Comparison of ENCODE assay signal across 8 mouse cellular contexts in the genomic region with DNA sequence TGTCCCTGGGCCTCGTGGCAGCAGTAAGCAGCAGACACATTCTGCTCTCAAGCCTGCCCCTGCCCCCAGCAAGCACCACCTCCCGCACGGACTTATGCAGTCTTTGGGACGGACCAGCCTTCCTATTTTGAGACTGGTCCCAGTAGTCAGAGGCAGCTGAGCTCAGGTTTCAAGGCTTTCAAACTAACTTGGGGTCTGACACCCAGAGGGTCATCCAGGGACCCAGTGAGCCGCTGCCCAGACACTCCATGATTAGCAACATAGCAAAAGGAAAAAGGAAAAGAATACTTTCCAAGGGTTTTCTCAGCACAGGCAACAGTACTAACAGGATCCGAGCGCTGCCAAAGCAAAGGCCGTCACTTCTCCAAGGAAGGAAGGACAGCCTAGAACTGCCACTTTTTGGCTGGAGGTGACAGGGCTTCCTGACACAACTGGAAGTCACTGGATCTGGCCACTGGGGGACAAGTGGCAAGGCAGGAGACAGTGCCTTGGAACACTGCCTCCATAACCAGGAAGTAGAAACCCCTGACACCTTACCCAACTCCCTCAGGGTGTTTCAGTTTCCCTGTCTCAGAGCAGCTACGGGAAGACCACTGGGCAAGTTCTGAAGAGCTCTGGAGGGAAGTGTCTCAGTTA. TPM values are rescaled to one million over a fixed set of nuclear protein-coding genes. Genes with fewer than 3 reads are reported as not detected.
A peak's percentile ranks its signal among the peaks of the same experiment; 100 is the strongest.
DNase-seq lines count a peak whose midpoint lies in the region; ATAC-seq and TF ChIP-seq lines count a peak whose summit lies in the region.

No protein-coding gene starts in this region.

- no peaks in the 10 kb centered on the region for H3K9me3 ChIP-seq in embryonic facial prominence, embryonic 13.5 days
- no peaks in the 10 kb centered on the region for H3K9me3 ChIP-seq in hindbrain, embryonic 16.5 days (ENCODE audit: control insufficient read depth, low read length)
- H3K9me3 ChIP-seq in liver, embryonic 16.5 days (replicated peaks; ENCODE audit: control insufficient read depth, low read length), result no peaks in the 10 kb centered on the region

- no peak for TF ChIP-seq POLR2A in cerebellum, adult 2 months (IDR thresholded peaks at IDR 0.05; ENCODE audit: borderline replicate concordance, insufficient read depth, low read length)

- H3K36me3 ChIP-seq in embryonic facial prominence, embryonic 13.5 days, result peaks cover 11% of the 10 kb centered on the region
- H3K36me3 ChIP-seq in hindbrain, embryonic 16.5 days (ENCODE audit: control insufficient read depth, insufficient read depth, low read length), result no peaks in the 10 kb centered on the region
- H3K36me3 ChIP-seq in liver, embryonic 16.5 days (ENCODE audit: control insufficient read depth, insufficient read depth), result no peaks in the 10 kb centered on the region

- H3K27me3 ChIP-seq in cerebellum, adult 2 months (ENCODE audit: control insufficient read depth, insufficient read depth, low read length), result no peaks in the 10 kb centered on the region
- no peaks in the 10 kb centered on the region for H3K27me3 ChIP-seq in embryonic facial prominence, embryonic 13.5 days
- H3K27me3 ChIP-seq in hindbrain, embryonic 16.5 days (replicated peaks; ENCODE audit: control insufficient read depth, insufficient read depth, low read length), result no peaks in the 10 kb centered on the region
- no peaks in the 10 kb centered on the region for H3K27me3 ChIP-seq in liver, embryonic 16.5 days (ENCODE audit: control insufficient read depth, insufficient read depth, low read depth, low read length)

- DNase-seq in cerebellum, adult 2 months, result peak; percentile 33
- no peak for DNase-seq in cerebellum, postnatal 36 days
- DNase-seq in right cerebral cortex, adult 18-20 months, result no peak
- DNase-seq in layer of hippocampus, postnatal 14 days (ENCODE audit: low spot score in 2 of 2), result no peak

- no peak overlapping the region for H3K4me2 ChIP-seq in embryonic facial prominence, embryonic 13.5 days
- H3K4me2 ChIP-seq in hindbrain, embryonic 16.5 days (ENCODE audit: low read length), result no peak overlapping the region
- H3K4me2 ChIP-seq in liver, embryonic 16.5 days (ENCODE audit: low read depth, low read length), result no peak overlapping the region

- ATAC-seq in embryonic facial prominence, embryonic 13.5 days (ENCODE audit: insufficient number of reproducible peaks, insufficient read depth, low FRiP score, low TSS enrichment, low read depth), result no peak
- no peak for ATAC-seq in hindbrain, embryonic 16.5 days
- ATAC-seq in liver, embryonic 16.5 days (ENCODE audit: low read depth), result no peak
- no peak for ATAC-seq in cerebellum, adult (ENCODE audit: insufficient number of reproducible peaks, low FRiP score, low TSS enrichment)

- H3K27ac ChIP-seq in cerebellum, adult 2 months (ENCODE audit: insufficient read depth, low read length), result peak overlapping the region; percentile 85
- H3K27ac ChIP-seq in embryonic facial prominence, embryonic 13.5 days, result peak overlapping the region; percentile 83
- 0 out of 2 replicates have a peak overlapping the region, but pooled peaks have one; percentile 9 for H3K27ac ChIP-seq in hindbrain, embryonic 16.5 days (ENCODE audit: low read depth, low read length)
- peak overlapping the region; percentile 73 for H3K27ac ChIP-seq in liver, embryonic 16.5 days (ENCODE audit: low read length)

- H3K9ac ChIP-seq in embryonic facial prominence, embryonic 13.5 days, result 0 out of 2 replicates have a peak overlapping the region, but pooled peaks have one; percentile 36
- H3K9ac ChIP-seq in hindbrain, embryonic 16.5 days (ENCODE audit: low read depth, low read length), result no peak overlapping the region
- no peak overlapping the region; the same call in 1 of the 2 replicates for H3K9ac ChIP-seq in liver, embryonic 16.5 days (ENCODE audit: low read depth, low read length)

- 66% methylated on average over 9 of the region's 9 CpGs for WGBS in cerebellum, adult 2 months
- 35% methylated on average over 9 of the region's 9 CpGs for WGBS in embryonic facial prominence, embryonic 13.5 days
- 51% methylated on average over 9 of the region's 9 CpGs for WGBS in hindbrain, embryonic 16.5 days
- 49% methylated on average over 9 of the region's 9 CpGs for WGBS in liver, embryonic 16.5 days (ENCODE audit: insufficient replicate concordance)

- TF ChIP-seq CTCF in cerebellum, adult 2 months (IDR thresholded peaks at IDR 0.05; ENCODE audit: borderline replicate concordance, insufficient read depth, low read depth, low read length), result no peak

- H3K4me3 ChIP-seq in cerebellum, adult 2 months (replicated peaks; ENCODE audit: insufficient read depth, low read depth, low read length), result no peak overlapping the region
- H3K4me3 ChIP-seq in embryonic facial prominence, embryonic 13.5 days, result no peak overlapping the region
- no peak overlapping the region for H3K4me3 ChIP-seq in hindbrain, embryonic 16.5 days (ENCODE audit: low read length)
- no peak overlapping the region for H3K4me3 ChIP-seq in liver, embryonic 16.5 days (ENCODE audit: low read depth, low read length)

- peaks cover 49% of the 10 kb centered on the region for H3K4me1 ChIP-seq in cerebellum, adult 2 months (ENCODE audit: control insufficient read depth, insufficient read depth, low read length)
- peaks cover 75% of the 10 kb centered on the region for H3K4me1 ChIP-seq in embryonic facial prominence, embryonic 13.5 days
- H3K4me1 ChIP-seq in hindbrain, embryonic 16.5 days (ENCODE audit: control insufficient read depth, insufficient read depth, low read depth, low read length), result peaks cover 22% of the 10 kb centered on the region
- peaks cover 26% of the 10 kb centered on the region for H3K4me1 ChIP-seq in liver, embryonic 16.5 days (ENCODE audit: control insufficient read depth, low read depth, low read length)

RNA-seq across cellular contexts. Expression of gene Bmf, which starts 9.5 kb away (rescaled TPM):
- polyA plus RNA-seq in cerebellum, adult 2 months (2012; rRNA removed), result 8.6 and 9.2 TPM in 2 replicates
- 4.1 and 4.3 TPM in 2 replicates for polyA plus RNA-seq in embryonic facial prominence, embryonic 13.5 days (2015; fragmentation: Nextera tagmentation; extraction: Ambion mirVana)
- polyA plus RNA-seq in hindbrain, embryonic 16.5 days (2015; fragmentation: Nextera tagmentation; extraction: Ambion mirVana), result 1.6 and 1.9 TPM in 2 replicates
- polyA plus RNA-seq in liver, embryonic 16.5 days (2015; fragmentation: Nextera tagmentation; extraction: Ambion mirVana), result 0.59 and 0.62 TPM in 2 replicates
- total RNA-seq in layer of hippocampus, postnatal 14 days (2021), result 1 to 10 TPM; 5.2 to 6.7 TPM

RNA-seq across cellular contexts. Expression of gene Bub1b, which starts 58.0 kb away (rescaled TPM):
- 2.9 and 3.4 TPM in 2 replicates for polyA plus RNA-seq in cerebellum, adult 2 months (2012; rRNA removed)
- 78.0 and 79.2 TPM in 2 replicates for polyA plus RNA-seq in embryonic facial prominence, embryonic 13.5 days (2015; fragmentation: Nextera tagmentation; extraction: Ambion mirVana)
- polyA plus RNA-seq in hindbrain, embryonic 16.5 days (2015; fragmentation: Nextera tagmentation; extraction: Ambion mirVana), result 13.8 and 16.9 TPM in 2 replicates
- 40.6 and 42.3 TPM in 2 replicates for polyA plus RNA-seq in liver, embryonic 16.5 days (2015; fragmentation: Nextera tagmentation; extraction: Ambion mirVana)
- 1 to 10 TPM; 2.7 to 2.9 TPM for total RNA-seq in layer of hippocampus, postnatal 14 days (2021)

Comparison
In these comparisons a context has a peak if more than half of its experiments do, and no peak if none do; other contexts are left out.
1. DNase-seq: peak in cerebellum, adult 2 months (2 of 2); none in cerebellum, postnatal 36 days (0 of 2), right cerebral cortex, adult 18-20 months (single experiment) and layer of hippocampus, postnatal 14 days (0 of 2).
2. H3K27ac ChIP-seq: peak in every context shown above with its lines; median percentile 85 in cerebellum, adult 2 months; 83 in embryonic facial prominence, embryonic 13.5 days; 73 in liver, embryonic 16.5 days; 9 in hindbrain, embryonic 16.5 days.